In genomic region chr2:132113962-132114759, GRCm38 (mm10) we compare ENCODE assay signal across 9 mouse cellular contexts. TPM values are rescaled to one million over a fixed set of nuclear protein-coding genes. Genes with fewer than 3 reads are reported as not detected.
A peak's percentile ranks its signal among the peaks of the same experiment; 100 is the strongest.
DNase-seq lines count a peak whose midpoint lies in the region; ATAC-seq and TF ChIP-seq lines count a peak whose summit lies in the region.
"Had no signal": no experiment of that assay in that cellular context is flagged by ENCODE, and none has a peak within 500 bp of the region (broad histone marks: within the 10 kb centered on the region; RNA-seq: fewer than 3 reads in every experiment).

No protein-coding gene starts in this region.

- H3K27ac ChIP-seq in lung, embryonic 14.5 days (ENCODE audit: low read depth) = no peak overlapping the region
- H3K27ac ChIP-seq: heart, embryonic 13.5 days had no signal

- no peaks in the 10 kb centered on the region for H3K27me3 ChIP-seq in lung, embryonic 14.5 days (ENCODE audit: insufficient read depth, low read length)
- H3K27me3 ChIP-seq: heart, embryonic 13.5 days had no signal

- peak; percentile 78 for DNase-seq in cerebellum, adult 9-10 months
- no peak for DNase-seq in cerebellum, adult 8-10 months
- DNase-seq in lung, embryonic 14.5 days = peak; percentile 83
- no peak for DNase-seq in lung, postnatal 14 days
- peak; percentile 34 for DNase-seq in forelimb bud, embryonic 11.5 days (ENCODE audit: low read depth, low spot score)
- peak; percentile 83 for DNase-seq in retina, embryonic 14.5 days (ENCODE audit: low spot score)
- DNase-seq in layer of hippocampus, postnatal 10 days (ENCODE audit: low spot score in 2 of 2) = no peak
- no peak for DNase-seq in ovary, postnatal 36 days (ENCODE audit: low spot score)

- no peaks in the 10 kb centered on the region for H3K9me3 ChIP-seq in lung, embryonic 14.5 days (ENCODE audit: low read depth, low read length)
- H3K9me3 ChIP-seq: heart, embryonic 13.5 days had no signal

- H3K4me3 ChIP-seq in lung, embryonic 14.5 days (ENCODE audit: low read depth, low read length) = no peak overlapping the region
- H3K4me3 ChIP-seq: heart, embryonic 13.5 days had no signal

- no peak overlapping the region for H3K9ac ChIP-seq in lung, embryonic 14.5 days

- peak; percentile 63 for TF ChIP-seq CTCF in lung, embryonic 14.5 days (IDR thresholded peaks at IDR 0.05; ENCODE audit: low read depth)

- H3K4me2 ChIP-seq in lung, embryonic 14.5 days = no peak overlapping the region
- H3K4me2 ChIP-seq: heart, embryonic 13.5 days had no signal

- H3K36me3 ChIP-seq in lung, embryonic 14.5 days (ENCODE audit: insufficient read depth) = no peaks in the 10 kb centered on the region
- H3K36me3 ChIP-seq: heart, embryonic 13.5 days had no signal

- ATAC-seq in lung, embryonic 14.5 days (ENCODE audit: insufficient read depth) = no peak

- no peaks in the 10 kb centered on the region for H3K4me1 ChIP-seq in lung, embryonic 14.5 days (ENCODE audit: insufficient read depth)

- WGBS in lung, embryonic 14.5 days = 54% methylated on average over 11 of the region's 11 CpGs

RNA-seq across cellular contexts. Expression of gene Slc23a2, which starts 30.7 kb away (rescaled TPM):
- 13.8 and 17.3 TPM in 2 replicates for polyA plus RNA-seq in lung, embryonic 14.5 days (2014; fragmentation: Nextera tagmentation; extraction: Ambion mirVana)
- total RNA-seq in layer of hippocampus, postnatal 10 days (2021) = 10 to 100 TPM; 78.4 to 79.9 TPM

Comparison
In these comparisons a context has a peak if more than half of its experiments do, and no peak if none do; other contexts are left out.
1. DNase-seq: peak in cerebellum, adult 9-10 months (single experiment), lung, embryonic 14.5 days (single experiment), forelimb bud, embryonic 11.5 days (single experiment) and retina, embryonic 14.5 days (single experiment); none in cerebellum, adult 8-10 months (single experiment), lung, postnatal 14 days (single experiment), layer of hippocampus, postnatal 10 days (0 of 2) and ovary, postnatal 36 days (single experiment).